Comparison of ENCODE assay signal across 8 mouse cellular contexts in genomic region chr16:23127311-23127672, GRCm38 (mm10). TPM values are rescaled to one million over a fixed set of nuclear protein-coding genes. Genes with fewer than 3 reads are reported as not detected.
DNase-seq lines count a peak whose midpoint lies in the region; ATAC-seq and TF ChIP-seq lines count a peak whose summit lies in the region.

No protein-coding gene starts in this region.

- peak overlapping the region; percentile 91 for H3K9ac ChIP-seq in kidney, postnatal 0 days (ENCODE audit: low read depth, low read length)
- peak overlapping the region; percentile 94 for H3K9ac ChIP-seq in embryonic facial prominence, embryonic 11.5 days (replicated peaks; ENCODE audit: low read length)
- peak overlapping the region; percentile 97 for H3K9ac ChIP-seq in hindbrain, embryonic 16.5 days (ENCODE audit: low read depth, low read length)
- H3K9ac ChIP-seq in midbrain, embryonic 15.5 days: peak overlapping the region; percentile 97

- peaks cover 5% of the 10 kb centered on the region; the same call in 1 of the 2 replicates for H3K4me1 ChIP-seq in kidney, postnatal 0 days (replicated peaks; ENCODE audit: insufficient read depth, low read length)
- no peaks in the 10 kb centered on the region for H3K4me1 ChIP-seq in embryonic facial prominence, embryonic 11.5 days (ENCODE audit: control insufficient read depth, insufficient read depth, low read length)
- peaks cover 15% of the 10 kb centered on the region for H3K4me1 ChIP-seq in hindbrain, embryonic 16.5 days (ENCODE audit: control insufficient read depth, insufficient read depth, low read depth, low read length)
- H3K4me1 ChIP-seq in midbrain, embryonic 15.5 days: peaks cover 29% of the 10 kb centered on the region

- no peaks in the 10 kb centered on the region for H3K9me3 ChIP-seq in kidney, postnatal 0 days (replicated peaks; ENCODE audit: low read length)
- H3K9me3 ChIP-seq in embryonic facial prominence, embryonic 11.5 days (replicated peaks; ENCODE audit: control insufficient read depth, low read length): no peaks in the 10 kb centered on the region
- H3K9me3 ChIP-seq in hindbrain, embryonic 16.5 days (ENCODE audit: control insufficient read depth, low read length): no peaks in the 10 kb centered on the region
- H3K9me3 ChIP-seq in midbrain, embryonic 15.5 days: no peaks in the 10 kb centered on the region

- TF ChIP-seq CTCF in kidney, postnatal 0 days (IDR thresholded peaks at IDR 0.05; ENCODE audit: low read depth): no peak

- peak overlapping the region; percentile 83 for H3K4me3 ChIP-seq in kidney, postnatal 0 days (replicated peaks; ENCODE audit: low read depth, low read length)
- peak overlapping the region; percentile 76 for H3K4me3 ChIP-seq in embryonic facial prominence, embryonic 11.5 days (ENCODE audit: low read depth, low read length)
- H3K4me3 ChIP-seq in hindbrain, embryonic 16.5 days (ENCODE audit: low read length): peak overlapping the region; percentile 86
- H3K4me3 ChIP-seq in midbrain, embryonic 15.5 days: peak overlapping the region; percentile 90

- H3K27me3 ChIP-seq in kidney, postnatal 0 days (ENCODE audit: insufficient read depth, low read length): no peaks in the 10 kb centered on the region
- no peaks in the 10 kb centered on the region for H3K27me3 ChIP-seq in embryonic facial prominence, embryonic 11.5 days (ENCODE audit: control insufficient read depth, insufficient read depth, low read length)
- no peaks in the 10 kb centered on the region for H3K27me3 ChIP-seq in hindbrain, embryonic 16.5 days (replicated peaks; ENCODE audit: control insufficient read depth, insufficient read depth, low read length)
- no peaks in the 10 kb centered on the region for H3K27me3 ChIP-seq in midbrain, embryonic 15.5 days (replicated peaks)

- no peaks in the 10 kb centered on the region for H3K36me3 ChIP-seq in kidney, postnatal 0 days (ENCODE audit: insufficient read depth, low read length)
- H3K36me3 ChIP-seq in embryonic facial prominence, embryonic 11.5 days (replicated peaks; ENCODE audit: control insufficient read depth, insufficient read depth, low read depth, low read length): no peaks in the 10 kb centered on the region; the same call in none of the 2 replicates
- peaks cover 5% of the 10 kb centered on the region; the same call in 1 of the 2 replicates for H3K36me3 ChIP-seq in hindbrain, embryonic 16.5 days (ENCODE audit: control insufficient read depth, insufficient read depth, low read length)
- 0 out of 2 replicates have a peak, but pooled peaks cover 3% of the 10 kb centered on the region for H3K36me3 ChIP-seq in midbrain, embryonic 15.5 days (replicated peaks)

- no peak for DNase-seq in kidney, postnatal 0 days (ENCODE audit: low spot score)
- DNase-seq in kidney, adult 11 months: no peak
- DNase-seq in embryonic facial prominence, embryonic 11.5 days (ENCODE audit: low spot score): no peak
- no peak for DNase-seq in urinary bladder, postnatal 36 days (ENCODE audit: low spot score in 2 of 2)
- DNase-seq in gastrocnemius, adult 18-20 months (ENCODE audit: low spot score): no peak
- DNase-seq in lung, postnatal 10 days: no peak

- WGBS in kidney, postnatal 0 days: 1% methylated on average over 4 of the region's 4 CpGs
- WGBS in embryonic facial prominence, embryonic 11.5 days: 0% methylated on average over 4 of the region's 4 CpGs
- 0% methylated on average over 4 of the region's 4 CpGs for WGBS in hindbrain, embryonic 16.5 days
- WGBS in midbrain, embryonic 15.5 days: 1% methylated on average over 4 of the region's 4 CpGs

- H3K27ac ChIP-seq in kidney, postnatal 0 days: peak overlapping the region; percentile 98; the same call in 1 of the 2 replicates
- peak overlapping the region; percentile 87; the same call in 1 of the 2 replicates for H3K27ac ChIP-seq in embryonic facial prominence, embryonic 11.5 days (replicated peaks; ENCODE audit: low read depth, low read length)
- peak overlapping the region; percentile 98 for H3K27ac ChIP-seq in hindbrain, embryonic 16.5 days (ENCODE audit: low read depth, low read length)
- peak overlapping the region; percentile 99 for H3K27ac ChIP-seq in midbrain, embryonic 15.5 days

- peak overlapping the region; percentile 90 for H3K4me2 ChIP-seq in kidney, postnatal 0 days (ENCODE audit: low read length)
- peak overlapping the region; percentile 81 for H3K4me2 ChIP-seq in embryonic facial prominence, embryonic 11.5 days (ENCODE audit: low read depth, low read length)
- H3K4me2 ChIP-seq in hindbrain, embryonic 16.5 days (ENCODE audit: low read length): peak overlapping the region; percentile 98
- peak overlapping the region; percentile 87 for H3K4me2 ChIP-seq in midbrain, embryonic 15.5 days

- no peak for ATAC-seq in kidney, postnatal 0 days (replicated peaks; ENCODE audit: low FRiP score, low read depth)
- no peak for ATAC-seq in embryonic facial prominence, embryonic 11.5 days (replicated peaks; ENCODE audit: insufficient number of reproducible peaks, low FRiP score, low TSS enrichment, low read depth)
- ATAC-seq in hindbrain, embryonic 16.5 days: no peak
- no peak for ATAC-seq in midbrain, embryonic 15.5 days (replicated peaks)

RNA-seq across cellular contexts. Expression of gene Rfc4, which starts 0.2 kb away (rescaled TPM):
- 77.3 and 80.6 TPM in 2 replicates for polyA plus RNA-seq in kidney, postnatal 0 days (2015; fragmentation: Nextera tagmentation; extraction: Ambion mirVana)
- 235 and 245 TPM in 2 replicates for polyA plus RNA-seq in embryonic facial prominence, embryonic 11.5 days (2014; fragmentation: Nextera tagmentation; extraction: Ambion mirVana)
- polyA plus RNA-seq in hindbrain, embryonic 16.5 days (2015; fragmentation: Nextera tagmentation; extraction: Ambion mirVana): 38.5 and 39.1 TPM in 2 replicates
- polyA plus RNA-seq in midbrain, embryonic 15.5 days (2015; fragmentation: Nextera tagmentation; extraction: Ambion mirVana): 41.7 and 42.1 TPM in 2 replicates
- 1 to 10 TPM; 7.1 to 7.5 TPM for total RNA-seq in gastrocnemius, adult 18-20 months (2021)

RNA-seq across cellular contexts. Expression of gene Adipoq, which starts 19.0 kb away (rescaled TPM):
- polyA plus RNA-seq in kidney, postnatal 0 days (2015; fragmentation: Nextera tagmentation; extraction: Ambion mirVana): 0.17 and 0.89 TPM in 2 replicates
- polyA plus RNA-seq in embryonic facial prominence, embryonic 11.5 days (2014; fragmentation: Nextera tagmentation; extraction: Ambion mirVana): 0.17 TPM in 1 of 2 replicates, not detected in the other
- polyA plus RNA-seq in hindbrain, embryonic 16.5 days (2015; fragmentation: Nextera tagmentation; extraction: Ambion mirVana): 0.32 TPM in 1 of 2 replicates, not detected in the other
- not detected in 2 replicates for polyA plus RNA-seq in midbrain, embryonic 15.5 days (2015; fragmentation: Nextera tagmentation; extraction: Ambion mirVana)
- total RNA-seq in gastrocnemius, adult 18-20 months (2021): 10 to 100 TPM; 10.9 to 32.0 TPM

RNA-seq across cellular contexts. Expression of gene Eif4a2, which starts 20.0 kb away (rescaled TPM):
- 189 and 193 TPM in 2 replicates for polyA plus RNA-seq in kidney, postnatal 0 days (2015; fragmentation: Nextera tagmentation; extraction: Ambion mirVana)
- 278 and 280 TPM in 2 replicates for polyA plus RNA-seq in embryonic facial prominence, embryonic 11.5 days (2014; fragmentation: Nextera tagmentation; extraction: Ambion mirVana)
- polyA plus RNA-seq in hindbrain, embryonic 16.5 days (2015; fragmentation: Nextera tagmentation; extraction: Ambion mirVana): 334 and 357 TPM in 2 replicates
- polyA plus RNA-seq in midbrain, embryonic 15.5 days (2015; fragmentation: Nextera tagmentation; extraction: Ambion mirVana): 323 and 336 TPM in 2 replicates
- 100 to 1,000 TPM; 405 to 416 TPM for total RNA-seq in gastrocnemius, adult 18-20 months (2021)
